Mouse (Mus musculus) megakaryocyte progenitor cell, adult 5-6 weeks (primary cell): Measurements from ENCODE around the gene Dazap2. TPM values are rescaled to one million over a fixed set of nuclear protein-coding genes. Genes with fewer than 3 reads are reported as not detected.

Experiments
- ATAC-seq: replicated peaks from 2 replicates; pipeline ENCODE4 v1.8.0; 2016; ENCODE audit warnings: mild to moderate bottlenecking, moderate TSS enrichment, inconsistent platforms; ENCODE audit not compliant: poor library complexity
- total RNA-seq, 2 experiments: library from RNA; stranded (forward) in 1 of 2; stranded (reverse) in 1 of 2; fragments of 157-497, 149-512 nt in 1 of 2; fragments of 200-1000 nt in 1 of 2; gene quantifications; 2 replicates each; pipeline versions ENCODE4 v1.2.3 to v1.2.4; 2015 to 2017

The Dazap2 gene
- total RNA-seq (2015): 334 and 357 TPM in 2 replicates
- 136 and 150 TPM in 2 replicates for total RNA-seq (2017)

GRCm38 (mm10) chr15:100614996-100615824 lies at the start of gene Dazap2:
Dazap2 (plus strand) TSS chr15:100615349.
- peak; percentile 78 for ATAC-seq

- ATAC-seq: no peak
Observed at GRCm38 (mm10) chr15:100566531-100566930, 48.6 kb upstream of the Dazap2 start.

GRCm38 (mm10) chr15:100569239-100569638 lies 45.9 kb upstream of the Dazap2 start:
- ATAC-seq: no peak

DNA sequence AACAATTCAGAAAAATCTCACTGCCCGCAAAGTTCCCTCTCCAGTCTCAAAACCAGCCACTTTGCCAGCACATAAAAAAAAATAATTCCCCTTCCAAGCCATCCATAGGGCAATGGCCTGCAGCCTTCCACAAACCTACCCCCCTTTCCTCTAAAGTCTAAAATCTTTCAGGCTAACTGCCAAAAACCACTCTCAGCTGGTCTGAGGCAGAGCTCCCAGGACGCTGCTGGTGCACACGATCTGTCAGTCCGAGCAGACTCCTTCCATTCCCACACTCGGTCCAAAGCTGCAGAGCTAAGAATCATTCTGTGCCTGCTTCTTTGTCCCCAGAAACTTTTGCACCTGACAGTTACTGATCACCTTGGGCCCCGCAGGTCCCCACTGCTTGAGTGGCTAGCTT lies 41.2 kb upstream of the Dazap2 start:
- 0 out of 2 replicates have a peak, but pooled peaks have one; percentile 20 for ATAC-seq

GRCm38 (mm10) chr15:100574378-100574777 lies 40.8 kb upstream of the Dazap2 start:
- no peak for ATAC-seq

DNA sequence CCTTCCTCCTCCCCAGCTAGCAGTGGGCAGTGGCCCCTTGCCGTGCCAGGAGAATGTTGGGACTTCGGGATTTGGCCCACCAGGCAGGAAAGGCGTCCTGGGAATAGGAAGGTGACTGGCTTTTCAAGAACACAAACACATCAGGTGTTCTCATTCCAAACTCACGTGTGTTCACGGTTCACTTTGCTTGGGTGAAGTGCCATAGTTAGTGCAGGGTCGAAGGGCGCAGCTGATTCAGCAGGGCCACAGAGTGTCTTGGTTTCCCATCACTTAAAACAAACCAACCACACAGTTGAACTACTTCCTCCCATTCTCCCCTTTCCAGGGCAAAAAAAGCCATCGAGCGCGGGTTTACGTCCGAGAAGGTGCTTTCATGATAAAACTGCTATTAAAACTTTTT lies 39.8 kb upstream of the Dazap2 start:
- ATAC-seq: no peak

- ATAC-seq: no peak
Observed at GRCm38 (mm10) chr15:100576392-100576791, 38.8 kb upstream of the Dazap2 start.

- ATAC-seq: no peak
Observed at GRCm38 (mm10) chr15:100576810-100577209, 38.3 kb upstream of the Dazap2 start.

- ATAC-seq: no peak
Observed at GRCm38 (mm10) chr15:100577972-100578371, 37.2 kb upstream of the Dazap2 start.

DNA sequence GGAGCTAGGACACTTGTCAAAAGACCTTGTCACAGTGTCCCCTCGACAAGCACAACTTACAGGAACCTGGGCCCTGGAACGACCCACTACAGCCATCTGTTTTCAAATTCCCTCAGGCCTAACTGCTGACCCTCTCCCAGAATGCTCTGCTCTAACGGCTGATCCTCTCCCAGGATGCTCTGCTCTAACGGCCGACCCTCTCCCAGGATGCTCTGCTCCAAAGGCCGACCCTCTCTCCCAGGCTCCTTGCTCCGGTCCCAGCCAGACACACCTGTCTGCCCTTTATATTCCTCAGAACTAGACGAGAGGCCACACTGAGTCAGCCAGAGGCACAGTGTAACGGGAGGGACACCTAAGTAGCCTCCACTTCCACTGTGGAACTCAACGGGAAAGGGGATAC lies 35.0 kb upstream of the Dazap2 start:
- ATAC-seq: no peak

GRCm38 (mm10) chr15:100585931-100586330 lies 29.2 kb upstream of the Dazap2 start:
- ATAC-seq: no peak

GRCm38 (mm10) chr15:100587166-100587565 lies 28.0 kb upstream of the Dazap2 start:
- ATAC-seq: no peak

DNA sequence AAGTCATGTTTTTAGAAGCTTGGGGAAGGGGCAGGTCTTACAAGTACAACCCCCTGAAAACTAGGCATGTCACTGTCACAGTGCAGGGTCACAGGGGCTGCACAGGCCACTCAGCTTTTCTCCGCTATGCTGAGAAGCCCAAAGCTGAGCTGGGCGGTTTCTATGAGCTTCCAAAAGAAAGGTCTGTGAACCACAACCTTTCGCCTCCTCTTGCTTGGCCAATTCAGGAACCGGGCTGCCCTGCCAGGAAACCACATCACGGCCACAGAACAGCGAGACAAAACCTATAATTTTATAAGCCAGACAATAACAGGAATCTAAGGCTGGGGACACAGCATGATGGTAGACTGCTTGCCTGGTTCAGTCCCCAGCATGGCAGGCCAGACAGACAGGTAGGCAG lies 26.9 kb upstream of the Dazap2 start:
- ATAC-seq: peak; percentile 60

DNA sequence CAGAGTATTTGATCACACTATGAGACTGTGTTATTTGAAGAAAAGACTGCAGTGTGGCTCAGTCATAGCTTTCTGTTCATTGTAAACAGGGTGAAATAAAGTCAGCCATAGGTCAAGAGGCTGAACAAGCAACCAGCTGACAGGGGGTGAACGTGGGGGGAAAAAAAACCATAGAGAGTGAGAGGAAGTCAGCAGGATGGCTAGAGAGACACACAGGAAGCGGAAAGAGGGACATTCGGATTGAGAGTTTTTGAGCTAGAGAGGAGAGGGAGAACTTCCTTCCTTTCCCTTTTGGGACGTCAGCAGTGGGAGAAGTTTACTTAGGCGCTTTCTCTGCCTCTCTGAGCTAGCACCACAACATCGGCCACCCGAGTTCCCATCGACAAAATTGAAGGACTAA lies 24.7 kb upstream of the Dazap2 start:
- no peak for ATAC-seq

- ATAC-seq: no peak
Observed at GRCm38 (mm10) chr15:100592817-100593216, 22.3 kb upstream of the Dazap2 start.

GRCm38 (mm10) chr15:100598287-100598882 lies 16.8 kb upstream of the Dazap2 start:
- no peak for ATAC-seq

- peak; percentile 27 for ATAC-seq
Observed at GRCm38 (mm10) chr15:100598883-100599275, 16.3 kb upstream of the Dazap2 start.

- ATAC-seq: no peak
Observed at GRCm38 (mm10) chr15:100599276-100600046, 15.7 kb upstream of the Dazap2 start, which contains the start of gene Pou6f1. Pou6f1 (minus strand) TSS chr15:100599984.

DNA sequence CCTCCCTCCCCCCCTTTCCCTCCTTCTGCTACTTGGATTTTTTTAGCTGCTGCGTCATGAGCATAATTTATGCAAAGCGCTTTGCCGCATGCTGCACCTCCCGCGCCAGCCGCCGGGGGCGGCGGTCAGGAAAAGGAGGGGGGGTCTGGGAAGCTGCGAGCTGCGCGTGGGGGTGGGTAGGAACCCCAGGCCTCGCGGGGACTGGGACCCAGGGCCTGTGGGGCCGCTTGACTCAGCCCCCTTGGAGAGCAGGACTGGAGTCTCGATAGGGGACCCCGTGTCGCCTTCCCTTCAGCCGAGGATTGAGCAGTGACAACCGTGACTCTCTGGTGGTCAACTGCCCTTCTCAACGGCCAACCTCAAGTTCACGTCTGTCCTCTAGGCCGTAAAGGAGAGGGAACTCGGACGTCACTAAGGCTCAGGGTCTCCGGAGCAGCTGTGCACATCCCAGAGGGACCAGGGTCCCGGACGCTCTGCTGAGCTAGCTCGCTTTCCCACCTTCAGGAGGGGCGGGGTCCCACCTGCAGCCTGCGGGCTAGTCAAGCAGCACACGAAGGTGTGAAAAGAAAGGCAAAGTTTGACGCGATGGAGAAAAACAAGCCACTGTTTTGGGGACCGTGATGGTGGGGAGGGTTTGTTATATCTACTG lies 15.0 kb upstream of the Dazap2 start:
- peak; percentile 74 for ATAC-seq

GRCm38 (mm10) chr15:100600696-100601272 lies 14.4 kb upstream of the Dazap2 start:
- ATAC-seq: no peak

DNA sequence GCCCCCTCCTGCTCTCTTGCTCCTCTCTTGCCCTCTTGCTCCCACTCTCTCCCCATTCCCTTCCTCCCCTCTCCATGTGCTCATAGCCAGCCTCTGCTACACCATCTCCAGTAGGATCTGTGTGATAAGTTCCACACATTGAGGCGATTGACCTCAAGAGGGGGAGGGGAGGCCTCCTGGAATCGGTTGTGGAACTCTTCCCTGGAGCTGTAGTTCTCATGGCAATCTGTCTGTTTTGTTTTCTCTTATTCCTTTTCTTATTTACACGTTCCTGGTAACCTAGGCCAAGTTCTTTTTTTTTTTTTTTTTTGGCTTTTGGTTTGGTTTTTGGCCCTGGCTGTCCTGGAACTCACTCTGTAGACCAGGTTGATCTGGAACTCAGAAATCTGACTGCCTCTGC lies 13.5 kb upstream of the Dazap2 start:
- ATAC-seq: no peak
